Mouse (Mus musculus) adrenal gland, adult (tissue): ENCODE results near the gene Gm2030.
"Not testable (repeated sequence)": the region's sequence is repeated elsewhere in the genome, so short reads cannot be mapped to it uniquely, and the experiment has no call there.

Source experiments
- DNase-seq, 2 experiments: peaks; one replicate each; pipeline ENCODE4 v3.0.0; 2022 to 2023; ENCODE audit warnings: low spot score in 1 of 2; ENCODE audit not compliant: inconsistent age in 2 of 2

The Gm2030 gene

GRCm38 (mm10) chrX:26309944-26310343, at the start of gene Gm2030:
TSS of gene Gm2030 (minus strand) at chrX:26310044.
- not testable (repeated sequence) for DNase-seq
